Mouse (Mus musculus) common myeloid progenitor, adult 5-6 weeks (primary cell): Measurements from ENCODE around the gene Igsf10. TPM values are rescaled to one million over a fixed set of nuclear protein-coding genes. Genes with fewer than 3 reads are reported as not detected.
"Not testable (repeated sequence)": the region's sequence is repeated elsewhere in the genome, so short reads cannot be mapped to it uniquely, and the experiment has no call there.

Experiments
- ATAC-seq: replicated peaks from 2 replicates; pipeline ENCODE4 v1.8.0; 2016; ENCODE audit warnings: low read depth, mild to moderate bottlenecking, moderate TSS enrichment, inconsistent platforms; ENCODE audit not compliant: poor library complexity, severe bottlenecking
- total RNA-seq: library from RNA; stranded (forward); fragments of 200-1000, 187-1606 nt; gene quantifications from 2 replicates; pipeline ENCODE4 v1.2.3, GENCODE M21; 2017

Igsf10 gene
- total RNA-seq: 0.41 TPM in 1 of 2 replicates, not detected in the other

- peak; percentile 77 for ATAC-seq
Measured at GRCm38 (mm10) chr3:59344065-59344905, at the start of gene Igsf10. Gene Igsf10 (minus strand): TSS chr3:59344394.

GRCm38 (mm10) chr3:59385553-59385952 lies 41.4 kb upstream of the Igsf10 start:
- ATAC-seq: no peak

GRCm38 (mm10) chr3:59385000-59385399 lies 40.8 kb upstream of the Igsf10 start:
- ATAC-seq: no peak

- ATAC-seq: no peak
Measured at GRCm38 (mm10) chr3:59384321-59384720, 40.1 kb upstream of the Igsf10 start.

GRCm38 (mm10) chr3:59378791-59379190 lies 34.6 kb upstream of the Igsf10 start:
- not testable (repeated sequence) for ATAC-seq

- ATAC-seq: no peak
Measured at GRCm38 (mm10) chr3:59361895-59362294, 17.7 kb upstream of the Igsf10 start.

GRCm38 (mm10) chr3:59360102-59360501 lies 15.9 kb upstream of the Igsf10 start:
- ATAC-seq: no peak

GRCm38 (mm10) chr3:59354156-59354555 lies 10.0 kb upstream of the Igsf10 start:
- no peak for ATAC-seq

- peak; percentile 90 for ATAC-seq
Measured at GRCm38 (mm10) chr3:59351768-59352167, 7.6 kb upstream of the Igsf10 start.

GRCm38 (mm10) chr3:59343026-59343425 lies 1.2 kb downstream of the Igsf10 start:
- ATAC-seq: no peak

GRCm38 (mm10) chr3:59341647-59342427 lies 2.4 kb downstream of the Igsf10 start:
- ATAC-seq: peak; percentile 77

GRCm38 (mm10) chr3:59328526-59328925 lies 15.7 kb downstream of the Igsf10 start:
- ATAC-seq: no peak

- 0 out of 2 replicates have a peak, but pooled peaks have one; percentile 69 for ATAC-seq
Measured at GRCm38 (mm10) chr3:59321278-59321876, 22.8 kb downstream of the Igsf10 start.

GRCm38 (mm10) chr3:59316077-59316476 lies 28.1 kb downstream of the Igsf10 start:
- no peak for ATAC-seq

GRCm38 (mm10) chr3:59312610-59313009 lies 31.6 kb downstream of the Igsf10 start:
- ATAC-seq: peak; percentile 39; the same call in 1 of the 2 replicates

GRCm38 (mm10) chr3:59305518-59305917 lies 38.7 kb downstream of the Igsf10 start:
- ATAC-seq: no peak

- no peak for ATAC-seq
Measured at GRCm38 (mm10) chr3:59304944-59305343, 39.2 kb downstream of the Igsf10 start.

- ATAC-seq: no peak
Measured at GRCm38 (mm10) chr3:59297653-59298052, 46.5 kb downstream of the Igsf10 start.

GRCm38 (mm10) chr3:59296563-59297130 lies 47.5 kb downstream of the Igsf10 start:
- ATAC-seq: no peak
